In genomic region chr6:106281621-106282020, GRCm38 (mm10) we compare ENCODE assay signal across 28 mouse cellular contexts.
DNase-seq lines count a peak whose midpoint lies in the region; ATAC-seq lines count a peak whose summit lies in the region.
"Had no signal": no experiment of that assay in that cellular context is flagged by ENCODE, and none has a peak within 500 bp of the region (broad histone marks: within the 10 kb centered on the region; RNA-seq: fewer than 3 reads in every experiment).

No protein-coding gene starts in this region.

- H3K4me2 ChIP-seq in forebrain, embryonic 16.5 days (ENCODE audit: low read length), result no peak overlapping the region
- H3K4me2 ChIP-seq in forebrain, embryonic 12.5 days, result no peak overlapping the region
- H3K4me2 ChIP-seq: embryonic facial prominence, embryonic 15.5 days; forebrain, embryonic 13.5 days; heart, embryonic 15.5 days; kidney, embryonic 15.5 days; liver, embryonic 12.5 days; midbrain, embryonic 15.5 days had no signal

- H3K9me3 ChIP-seq in forebrain, embryonic 16.5 days (ENCODE audit: control insufficient read depth, low read length), result no peaks in the 10 kb centered on the region
- H3K9me3 ChIP-seq in forebrain, embryonic 12.5 days, result no peaks in the 10 kb centered on the region
- H3K9me3 ChIP-seq: embryonic facial prominence, embryonic 15.5 days; forebrain, embryonic 13.5 days; heart, embryonic 15.5 days; kidney, embryonic 15.5 days; liver, embryonic 12.5 days; midbrain, embryonic 15.5 days had no signal

- no peaks in the 10 kb centered on the region for H3K36me3 ChIP-seq in forebrain, embryonic 16.5 days (ENCODE audit: control insufficient read depth, insufficient read depth)
- no peaks in the 10 kb centered on the region for H3K36me3 ChIP-seq in forebrain, embryonic 12.5 days (replicated peaks)
- H3K36me3 ChIP-seq: embryonic facial prominence, embryonic 15.5 days; heart, embryonic 15.5 days; kidney, embryonic 15.5 days; liver, embryonic 12.5 days; midbrain, embryonic 15.5 days had no signal

- peak; percentile 43 for DNase-seq in right cerebral cortex, adult 18-20 months
- DNase-seq in right cerebral cortex, postnatal 14 days, result no peak
- peak; percentile 12 to 16 for DNase-seq in layer of hippocampus, postnatal 10 days (ENCODE audit: low spot score in 2 of 2)
- no peak for DNase-seq in cerebellum, adult 11 months
- DNase-seq in gastrocnemius, adult 8-10 months (ENCODE audit: low spot score in 2 of 2), result no peak
- DNase-seq in cerebellum, postnatal 14 days, result no peak
- DNase-seq: adrenal gland, postnatal 14 days; cerebellum, adult 18-20 months; cerebellum, postnatal 36 days; gastrocnemius, postnatal 25 days; lung, adult 2 months; lung, postnatal 36 days; spleen, adult 18-20 months; thymus, adult 18-20 months; thymus, postnatal 4 days had no signal

- 77% methylated on average over 6 of the region's 6 CpGs for WGBS in forebrain, embryonic 16.5 days
- 91% methylated on average over 6 of the region's 6 CpGs for WGBS in forebrain, embryonic 12.5 days

- no peaks in the 10 kb centered on the region for H3K27me3 ChIP-seq in forebrain, embryonic 16.5 days (replicated peaks; ENCODE audit: control insufficient read depth, insufficient read depth, low read length)
- H3K27me3 ChIP-seq in forebrain, embryonic 12.5 days, result no peaks in the 10 kb centered on the region
- H3K27me3 ChIP-seq: embryonic facial prominence, embryonic 15.5 days; forebrain, embryonic 13.5 days; heart, embryonic 15.5 days; kidney, embryonic 15.5 days; liver, embryonic 12.5 days; midbrain, embryonic 15.5 days; Patski had no signal

- H3K9ac ChIP-seq in forebrain, embryonic 16.5 days (replicated peaks; ENCODE audit: low read depth, low read length), result no peak overlapping the region
- H3K9ac ChIP-seq in forebrain, embryonic 12.5 days, result no peak overlapping the region
- H3K9ac ChIP-seq: embryonic facial prominence, embryonic 15.5 days; forebrain, embryonic 13.5 days; heart, embryonic 15.5 days; kidney, embryonic 15.5 days; liver, embryonic 12.5 days; midbrain, embryonic 15.5 days had no signal

- H3K4me1 ChIP-seq in forebrain, embryonic 16.5 days (replicated peaks; ENCODE audit: control insufficient read depth, insufficient read depth, low read length), result no peaks in the 10 kb centered on the region
- H3K4me1 ChIP-seq in forebrain, embryonic 12.5 days, result no peaks in the 10 kb centered on the region
- H3K4me1 ChIP-seq: embryonic facial prominence, embryonic 15.5 days; forebrain, embryonic 13.5 days; heart, embryonic 15.5 days; kidney, embryonic 15.5 days; liver, embryonic 12.5 days; midbrain, embryonic 15.5 days had no signal

- ATAC-seq in forebrain, embryonic 16.5 days, result 0 out of 2 replicates have a peak, but pooled peaks have one; percentile 33
- ATAC-seq in forebrain, embryonic 12.5 days (ENCODE audit: low FRiP score), result no peak
- ATAC-seq: CD4-positive, CD25-positive, alpha-beta regulatory T cell, adult 4 months; forebrain, embryonic 13.5 days; hindbrain, embryonic 16.5 days; intestine, postnatal 0 days; liver, embryonic 12.5 days; midbrain, embryonic 15.5 days; Patski had no signal

- H3K27ac ChIP-seq in forebrain, embryonic 16.5 days (ENCODE audit: low read length), result no peak overlapping the region
- no peak overlapping the region for H3K27ac ChIP-seq in forebrain, embryonic 12.5 days
- H3K27ac ChIP-seq: embryonic facial prominence, embryonic 15.5 days; forebrain, embryonic 13.5 days; heart, embryonic 15.5 days; kidney, embryonic 15.5 days; liver, embryonic 12.5 days; midbrain, embryonic 15.5 days had no signal

- H3K4me3 ChIP-seq in forebrain, embryonic 16.5 days (replicated peaks; ENCODE audit: low read length), result no peak overlapping the region
- no peak overlapping the region for H3K4me3 ChIP-seq in forebrain, embryonic 12.5 days (replicated peaks)
- H3K4me3 ChIP-seq: embryonic facial prominence, embryonic 15.5 days; forebrain, embryonic 13.5 days; heart, embryonic 15.5 days; kidney, embryonic 15.5 days; liver, embryonic 12.5 days; midbrain, embryonic 15.5 days; myocyte had no signal

Comparison
In these comparisons a context has a peak if more than half of its experiments do, and no peak if none do; other contexts are left out.
1. DNase-seq: peak in right cerebral cortex, adult 18-20 months (single experiment) and layer of hippocampus, postnatal 10 days (2 of 2); none in right cerebral cortex, postnatal 14 days (single experiment), cerebellum, adult 11 months (single experiment), gastrocnemius, adult 8-10 months (0 of 2) and cerebellum, postnatal 14 days (0 of 2).